Mouse (Mus musculus): ENCODE measurements around the gene Cep68. TPM values are rescaled to one million over a fixed set of nuclear protein-coding genes. Genes with fewer than 3 reads are reported as not detected.
"Not testable (repeated sequence)": the region's sequence is repeated elsewhere in the genome, so short reads cannot be mapped to it uniquely, and the experiment has no call there.

Gene Cep68
- total RNA-seq, 2 experiments from 2014 or later, result 30.8 to 36.1 TPM

DNA sequence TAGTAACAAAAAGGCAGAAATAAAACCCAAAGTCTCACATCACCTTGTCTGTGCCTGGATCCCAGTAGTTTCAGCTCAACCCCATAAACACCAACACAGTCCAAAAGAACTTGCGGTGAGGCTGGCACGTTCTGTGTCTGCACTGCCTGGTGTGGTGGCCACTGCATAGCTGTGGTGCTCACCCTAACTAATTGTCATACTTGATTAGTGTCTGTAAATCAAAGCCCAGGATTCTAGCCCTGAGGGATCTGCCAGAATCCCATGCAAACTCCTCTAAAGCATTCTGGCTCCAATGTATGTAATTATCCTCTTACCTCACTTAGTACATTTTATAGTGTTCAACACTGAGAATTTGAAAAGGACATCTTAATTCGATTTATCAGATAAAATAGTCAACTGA is 11.3 kb downstream of the Cep68 start:
- Histone ChIP-seq H3K27ac (no peak overlapping the region), H3K4me3 (no peak overlapping the region)
- intact Hi-C loops (cut with DNase I), result no loop called here
- no peak for TF ChIP-seq CTCF (IDR thresholded peaks at IDR 0.05)
- no peak for DNase-seq

DNA sequence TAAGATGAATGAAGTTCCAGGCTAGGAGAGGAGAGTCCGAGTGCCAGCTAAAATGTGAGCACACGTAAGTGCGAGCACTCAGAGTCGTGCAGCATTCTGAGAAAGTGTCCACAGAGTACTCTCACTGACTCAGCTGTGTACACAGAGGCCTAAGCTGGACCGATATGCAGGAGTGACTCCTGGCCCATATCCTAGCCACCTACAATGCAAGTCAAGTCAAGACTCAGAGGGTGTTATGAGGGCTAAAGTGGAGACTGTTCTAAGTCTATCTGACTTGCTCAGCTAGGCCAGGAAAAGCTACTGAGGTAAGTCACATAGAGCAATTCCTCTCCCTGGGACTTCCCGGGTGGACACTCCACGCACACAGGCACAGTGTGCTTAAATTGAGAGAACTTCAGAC is 12.2 kb downstream of the Cep68 start:
- no peak for TF ChIP-seq CTCF (IDR thresholded peaks at IDR 0.05)
- peak overlapping the region; percentile 21; the same call in 1 of the 2 replicates for H3K27ac ChIP-seq
- DNase-seq, result no peak
- intact Hi-C loops (cut with DNase I), result no loop called here
- H3K4me3 ChIP-seq, result no peak overlapping the region

DNA sequence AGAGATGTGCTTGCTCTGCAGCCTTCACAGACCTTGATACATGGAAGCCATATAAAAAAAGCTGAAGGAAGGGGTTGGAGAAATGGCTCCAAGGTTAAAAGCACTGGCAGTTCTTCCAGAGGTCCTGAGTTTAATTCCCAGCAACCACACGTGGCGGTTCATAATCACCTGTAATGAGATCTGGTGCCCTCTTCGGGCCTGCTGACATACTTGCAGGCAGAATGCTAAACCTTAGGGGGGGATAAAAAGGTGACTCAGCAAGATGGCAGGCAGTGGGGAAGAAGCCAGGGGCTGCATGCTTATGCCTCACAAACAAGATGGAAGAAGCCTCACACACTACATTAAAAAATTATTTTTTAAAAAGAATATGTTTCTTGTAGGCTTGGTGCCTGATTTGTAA is 15.0 kb downstream of the Cep68 start:
- H3K4me3 ChIP-seq, result no peak overlapping the region
- DNase-seq, result no peak
- peak; percentile 39; the same call in 1 of the 2 replicates for TF ChIP-seq CTCF (IDR thresholded peaks at IDR 0.05)
- intact Hi-C loops (cut with DNase I), result no loop called here
- H3K27ac ChIP-seq, result no peak overlapping the region; the same call in 1 of the 2 replicates

DNA sequence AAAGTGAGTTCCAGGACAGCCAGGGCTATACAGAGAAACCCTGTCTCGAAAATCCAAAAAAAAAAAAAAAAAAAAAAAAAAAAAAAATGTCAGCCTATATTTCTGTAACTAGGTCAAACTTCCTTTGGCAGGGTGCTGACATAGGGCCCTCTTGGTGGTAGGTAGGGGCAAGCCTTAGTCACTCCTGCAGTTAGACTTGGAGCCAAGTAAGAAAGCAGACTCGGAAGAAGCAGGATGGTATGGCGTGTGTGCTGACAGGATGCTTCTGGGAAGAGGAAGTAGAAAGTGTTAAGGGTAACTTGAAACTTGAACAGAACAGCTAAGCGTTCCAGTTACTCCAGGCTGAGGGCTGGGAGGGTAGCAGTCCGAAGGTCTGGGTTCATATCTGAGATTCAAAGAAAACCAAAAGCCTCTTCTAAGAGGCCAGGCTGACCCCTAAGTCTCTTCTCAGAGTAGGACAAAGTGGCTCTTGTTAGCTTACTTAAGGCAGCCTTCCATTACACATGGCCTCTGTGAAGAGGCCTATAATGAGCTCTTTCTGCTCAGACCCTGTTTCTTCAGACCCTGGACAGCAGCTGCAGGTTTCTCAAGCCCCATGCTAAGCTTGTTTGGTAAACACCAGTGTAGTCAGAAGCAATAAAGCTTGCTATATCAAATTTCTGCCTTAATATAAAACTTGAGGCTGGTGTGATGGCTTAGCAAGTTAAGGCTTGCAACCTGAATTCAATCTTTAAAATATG is 17.0 kb downstream of the Cep68 start:
- intact Hi-C loops (cut with DNase I), result no loop called here
- H3K27ac ChIP-seq, result peak overlapping the region; percentile 84
- no peak for TF ChIP-seq CTCF (IDR thresholded peaks at IDR 0.05)
- DNase-seq, result no peak
- no peak overlapping the region for H3K4me3 ChIP-seq

DNA sequence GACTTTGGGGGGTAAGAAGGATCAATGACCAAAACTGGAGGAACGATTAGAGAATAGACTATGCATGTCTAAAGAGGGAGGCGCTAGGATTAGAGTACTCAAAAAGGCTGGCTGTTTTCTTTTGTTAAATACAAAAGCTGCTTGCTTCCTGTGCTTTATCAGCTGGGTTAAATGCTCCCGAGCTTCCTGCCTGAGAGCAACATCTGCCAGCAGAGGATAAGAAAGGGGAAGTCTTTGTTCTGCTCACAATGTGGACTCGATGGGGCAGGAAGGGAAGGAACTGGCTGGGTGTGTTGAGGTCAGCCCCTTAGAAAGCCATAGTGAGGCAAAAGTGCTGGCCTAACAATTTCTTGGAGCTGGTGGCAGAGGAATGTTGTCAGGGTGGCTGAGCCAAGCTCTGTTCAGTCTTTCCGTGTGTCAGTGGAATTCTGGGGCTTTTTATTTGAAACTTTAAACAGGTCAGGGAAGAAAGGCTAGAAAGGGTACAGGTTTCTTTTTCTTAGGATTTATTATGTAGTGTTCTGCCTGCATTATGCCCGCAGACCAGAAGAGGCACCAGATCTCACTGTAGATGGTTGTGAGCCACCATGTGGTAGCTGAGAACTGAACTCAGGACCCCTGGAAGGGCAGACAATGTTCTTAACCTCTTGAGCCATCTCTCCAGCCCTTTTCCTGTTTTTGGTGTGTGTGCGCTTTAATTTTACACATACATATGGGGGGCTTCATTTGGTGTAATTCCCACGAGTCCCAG is 17.9 kb downstream of the Cep68 start:
- DNase-seq, result peak; percentile 43
- TF ChIP-seq CTCF (IDR thresholded peaks at IDR 0.05), result peak; percentile 31
- Histone ChIP-seq H3K27ac (peak overlapping the region; percentile 84), H3K4me3 (no peak overlapping the region)
- intact Hi-C loops (cut with DNase I), result no loop called here

DNA sequence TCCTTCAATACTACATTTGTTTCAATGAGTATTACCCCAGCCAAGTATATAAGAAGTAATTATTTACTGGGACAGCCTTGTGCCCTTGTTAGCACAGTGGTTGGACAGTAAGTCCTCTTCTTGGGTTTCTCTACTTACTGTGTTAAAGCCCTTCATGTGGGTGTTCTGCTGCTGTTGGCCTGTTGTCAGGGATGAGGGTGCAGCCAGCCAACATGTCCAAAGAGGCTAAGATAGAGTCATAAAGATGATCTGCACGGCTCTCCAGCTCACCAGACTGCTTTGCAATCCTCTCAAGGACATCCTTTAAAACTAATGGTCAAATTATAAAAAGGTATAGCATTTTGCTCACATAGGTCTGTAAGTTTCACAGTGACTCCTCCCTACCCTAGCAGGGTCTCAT is 18.9 kb downstream of the Cep68 start:
- peak; percentile 54 for DNase-seq
- Histone ChIP-seq H3K27ac (peak overlapping the region; percentile 84), H3K4me3 (no peak overlapping the region)
- intact Hi-C loops (cut with DNase I), result no loop called here
- no peak for TF ChIP-seq CTCF (IDR thresholded peaks at IDR 0.05)

DNA sequence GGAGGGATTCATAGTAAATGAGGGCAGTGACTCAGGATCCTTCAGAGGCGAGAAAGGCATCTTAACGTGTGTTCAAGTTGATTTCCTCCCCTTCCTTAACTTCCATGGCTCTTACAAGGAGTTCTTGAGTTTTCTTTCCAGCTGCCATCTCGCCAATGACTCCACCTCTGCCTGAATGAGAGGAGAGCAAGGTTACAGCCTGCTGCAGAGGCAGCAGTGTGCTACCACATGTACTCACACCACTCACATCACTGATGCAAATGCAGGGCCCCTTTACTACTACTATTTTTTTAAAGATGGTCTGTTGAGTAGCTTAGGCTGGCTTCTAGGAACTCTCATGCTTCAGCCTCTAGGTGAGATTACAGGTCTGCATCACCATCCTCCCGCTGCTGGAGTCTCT is 19.9 kb downstream of the Cep68 start:
- TF ChIP-seq CTCF (IDR thresholded peaks at IDR 0.05), result no peak
- Histone ChIP-seq H3K4me3 (no peak overlapping the region), H3K27ac (peak overlapping the region; percentile 84)
- no peak for DNase-seq
- intact Hi-C loops (cut with DNase I), result no loop called here

DNA sequence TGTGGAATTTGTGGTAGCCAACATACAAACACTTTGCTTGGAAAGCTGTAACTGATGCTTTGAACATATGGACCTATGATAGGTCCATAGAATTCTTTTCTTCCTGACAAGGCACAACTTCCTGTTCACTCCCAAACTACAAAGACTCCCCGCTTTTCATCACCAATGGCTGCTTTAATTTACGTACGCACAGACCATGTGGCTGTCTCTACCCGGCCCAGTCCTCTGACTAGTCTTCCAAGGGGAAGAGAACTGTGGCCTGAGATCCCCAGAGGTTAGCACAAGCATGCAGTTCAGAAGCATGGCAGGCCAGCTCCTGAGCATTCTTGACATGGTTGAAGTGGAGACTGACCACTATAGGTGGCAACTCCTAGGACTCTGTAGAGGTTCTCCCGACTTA is 20.6 kb downstream of the Cep68 start:
- TF ChIP-seq CTCF (IDR thresholded peaks at IDR 0.05), result no peak
- no peak overlapping the region for H3K4me3 ChIP-seq
- intact Hi-C loops (cut with DNase I), result no loop called here
- DNase-seq, result no peak
- peak overlapping the region; percentile 84; the same call in 1 of the 2 replicates for H3K27ac ChIP-seq

DNA sequence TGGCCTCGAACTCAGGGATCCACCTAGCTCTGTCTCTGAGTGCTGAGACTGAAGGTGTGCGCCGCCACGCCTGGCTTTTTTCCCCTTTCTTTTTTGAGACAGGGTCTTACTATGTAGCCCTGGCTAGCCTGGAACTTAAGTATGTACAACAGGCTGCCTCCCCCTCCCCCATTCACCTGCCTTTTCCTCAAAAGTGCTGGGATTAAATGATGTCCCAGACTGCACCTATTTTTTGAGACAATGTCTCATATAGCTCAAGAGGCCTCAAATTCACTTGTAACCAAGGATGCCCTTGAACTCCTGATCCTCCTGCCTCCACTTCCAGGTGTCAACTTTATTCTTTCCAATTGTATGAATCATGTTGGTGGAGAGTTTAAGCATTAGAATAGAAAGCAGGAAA is 23.3 kb downstream of the Cep68 start:
- no peak overlapping the region for H3K4me3 ChIP-seq
- no peak for TF ChIP-seq CTCF (IDR thresholded peaks at IDR 0.05)
- DNase-seq, result no peak
- no peak overlapping the region for H3K27ac ChIP-seq
- intact Hi-C loops (cut with DNase I), result no loop called here

DNA sequence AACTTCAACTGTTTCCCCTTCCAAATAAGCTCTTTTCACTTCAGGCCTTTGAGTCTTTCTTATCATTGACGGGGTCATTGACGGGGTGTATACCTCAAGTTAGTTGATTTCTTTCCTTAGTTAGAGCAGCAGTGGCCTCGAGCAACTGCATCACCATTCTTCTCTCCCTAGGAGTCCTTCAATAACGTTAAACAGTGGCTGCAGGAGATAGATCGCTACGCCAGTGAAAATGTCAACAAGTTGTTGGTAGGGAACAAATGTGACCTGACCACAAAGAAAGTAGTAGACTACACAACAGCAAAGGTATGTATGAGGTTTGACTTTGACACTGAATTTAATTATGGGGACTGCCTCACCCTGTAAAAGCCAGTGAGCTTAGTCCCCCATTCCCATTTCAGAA is 25.0 kb downstream of the Cep68 start:
- no peak overlapping the region for H3K4me3 ChIP-seq
- DNase-seq, result no peak
- TF ChIP-seq CTCF (IDR thresholded peaks at IDR 0.05), result no peak
- no peak overlapping the region for H3K27ac ChIP-seq
- intact Hi-C loops (cut with DNase I), result no loop called here

DNA sequence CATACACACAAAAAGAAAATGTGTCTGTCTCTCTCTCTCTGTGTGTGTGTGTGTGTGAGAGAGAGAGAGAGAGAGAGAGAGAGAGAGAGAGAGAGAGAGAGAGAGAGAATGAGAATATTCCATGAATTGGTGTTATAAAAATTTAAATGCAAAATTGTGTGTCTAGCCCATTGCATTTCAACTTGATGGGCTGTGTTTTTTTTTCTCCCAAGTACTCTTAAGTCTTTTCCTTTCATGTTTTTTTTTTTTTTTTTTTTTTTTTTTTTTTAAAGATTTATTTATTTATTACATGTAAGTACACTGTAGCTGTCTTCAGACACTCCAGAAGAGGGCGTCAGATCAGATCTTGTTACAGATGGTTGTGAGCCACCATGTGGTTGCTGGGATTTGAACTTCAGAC is 27.6 kb downstream of the Cep68 start:
- H3K27ac ChIP-seq; intact Hi-C loops (cut with DNase I); H3K4me3 ChIP-seq; DNase-seq: not testable (repeated sequence)

DNA sequence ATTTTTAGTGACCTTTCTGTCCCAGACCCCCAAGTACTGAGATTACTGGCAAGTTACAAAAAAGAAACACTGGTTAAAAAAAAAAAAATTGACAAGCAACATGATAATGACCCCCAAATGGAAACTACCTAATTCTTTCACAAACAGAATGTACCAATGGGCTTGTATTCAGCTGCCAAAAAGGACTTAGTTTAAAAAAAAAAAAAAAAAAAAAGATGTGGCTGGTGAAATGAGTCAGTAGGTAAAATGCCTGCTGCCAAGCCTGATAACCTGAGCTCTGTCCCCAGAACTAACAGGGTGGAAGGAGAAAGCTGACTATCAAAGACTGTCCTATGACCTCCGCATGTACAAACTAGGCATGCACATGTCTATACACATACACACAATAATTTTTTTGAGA is 32.0 kb downstream of the Cep68 start:
- no peak for DNase-seq
- Histone ChIP-seq H3K4me3 (no peak overlapping the region), H3K27ac (no peak overlapping the region)
- intact Hi-C loops (cut with DNase I), result no loop called here
- TF ChIP-seq CTCF (IDR thresholded peaks at IDR 0.05), result no peak

DNA sequence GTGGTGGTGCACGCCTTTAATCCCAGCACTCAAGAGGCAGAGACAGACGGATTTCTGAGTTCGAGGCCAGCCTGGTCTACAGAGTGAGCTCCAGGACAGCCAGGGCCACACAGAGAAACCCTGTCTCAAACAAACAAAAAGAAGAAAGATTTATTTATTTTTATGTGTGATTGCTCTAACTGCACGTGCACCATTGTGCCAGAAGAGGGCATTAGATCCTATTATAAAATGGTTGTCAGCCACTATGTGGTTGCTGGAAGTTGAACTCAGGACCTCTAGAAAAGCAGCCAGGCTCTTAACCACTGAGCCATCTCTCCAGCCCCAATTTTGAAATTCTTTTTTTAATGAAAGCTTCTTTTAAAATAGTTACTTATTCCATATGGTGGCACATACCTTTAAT is 32.8 kb downstream of the Cep68 start:
- no peak overlapping the region for H3K27ac ChIP-seq
- DNase-seq, result no peak
- H3K4me3 ChIP-seq, result no peak overlapping the region
- peak; percentile 52 for TF ChIP-seq CTCF (IDR thresholded peaks at IDR 0.05)
- intact Hi-C loops (cut with DNase I), result no loop called here

Measured in gastrocnemius, adult 2 months (tissue).